Mouse (Mus musculus) naive thymus-derived CD4-positive, alpha-beta T cell, adult 2 months (primary cell): ENCODE results near the gene Actr3b.
A peak's percentile ranks its signal among the peaks of the same experiment; 100 is the strongest.
"Not testable (repeated sequence)": the region's sequence is repeated elsewhere in the genome, so short reads cannot be mapped to it uniquely, and the experiment has no call there.

Experiments
- DNase-seq: peaks from one replicate; pipeline ENCODE4 v3.0.0-alpha.2; 2011; ENCODE audit warnings: low read depth

Actr3b gene

GRCm38 (mm10) chr5:25773921-25774790, 14.4 kb downstream of the Actr3b start:
- no peak for DNase-seq

- no peak for DNase-seq
Observed at GRCm38 (mm10) chr5:25791570-25791969, 31.8 kb downstream of the Actr3b start.

- DNase-seq, result no peak
Observed at GRCm38 (mm10) chr5:25797776-25798175, 38.0 kb downstream of the Actr3b start.

- no peak for DNase-seq
Observed at GRCm38 (mm10) chr5:25800929-25801328, 41.1 kb downstream of the Actr3b start.

- no peak for DNase-seq
Observed at GRCm38 (mm10) chr5:25801744-25802143, 41.9 kb downstream of the Actr3b start.

- DNase-seq, result no peak
Observed at GRCm38 (mm10) chr5:25804569-25804968, 44.8 kb downstream of the Actr3b start.

GRCm38 (mm10) chr5:25812922-25813321, 53.1 kb downstream of the Actr3b start:
- no peak for DNase-seq

GRCm38 (mm10) chr5:25829308-25830094, 69.7 kb downstream of the Actr3b start:
- DNase-seq, result no peak

- no peak for DNase-seq
Observed at GRCm38 (mm10) chr5:25830802-25831201, 71.0 kb downstream of the Actr3b start.

GRCm38 (mm10) chr5:25831624-25832023, 71.8 kb downstream of the Actr3b start:
- DNase-seq, result peak; percentile 45

- DNase-seq, result peak; percentile 50
Observed at GRCm38 (mm10) chr5:25839400-25839799, 79.6 kb downstream of the Actr3b start.

- DNase-seq, result no peak
Observed at GRCm38 (mm10) chr5:25846558-25846957, 86.8 kb downstream of the Actr3b start.

GRCm38 (mm10) chr5:25847154-25847553, 87.4 kb downstream of the Actr3b start:
- no peak for DNase-seq

GRCm38 (mm10) chr5:25848058-25848457, 88.3 kb downstream of the Actr3b start:
- DNase-seq, result no peak

- no peak for DNase-seq
Observed at GRCm38 (mm10) chr5:25866201-25866600, 106.4 kb downstream of the Actr3b start.

- no peak for DNase-seq
Observed at GRCm38 (mm10) chr5:25869880-25870279, 110.1 kb downstream of the Actr3b start.

- DNase-seq, result no peak
Observed at GRCm38 (mm10) chr5:25870632-25871031, 110.8 kb downstream of the Actr3b start.

- DNase-seq, result no peak
Observed at GRCm38 (mm10) chr5:25871342-25872023, 111.7 kb downstream of the Actr3b start.

GRCm38 (mm10) chr5:25873046-25873445, 113.2 kb downstream of the Actr3b start:
- DNase-seq, result no peak

- not testable (repeated sequence) for DNase-seq
Observed at GRCm38 (mm10) chr5:25875927-25876326, 116.1 kb downstream of the Actr3b start.

GRCm38 (mm10) chr5:25877281-25877680, 117.5 kb downstream of the Actr3b start:
- no peak for DNase-seq

- DNase-seq, result no peak
Observed at GRCm38 (mm10) chr5:25877996-25878395, 118.2 kb downstream of the Actr3b start.
